Mouse (Mus musculus) forebrain, postnatal 0 days (tissue): ENCODE measurements around the gene Snd1. TPM values are rescaled to one million over a fixed set of nuclear protein-coding genes. Genes with fewer than 3 reads are reported as not detected.

Source experiments
- ATAC-seq: fragments of 200-750 bp; cut with Nextera tagmentation; 2 replicates; pipeline ENCODE4 v1.8.0; 2017; ENCODE audit warnings: mild to moderate bottlenecking, moderate library complexity
- DNase-seq: peaks from one replicate; pipeline ENCODE4 v3.0.0-alpha.2; 2015
- H3K27ac ChIP-seq: fragments of 300-500 bp; sonication (generic); 2 replicates; pipeline ENCODE4 v1.5.1; 2014; ENCODE audit warnings: low read depth, mild to moderate bottlenecking, antibody characterized with exemption, low read length, moderate library complexity, mixed read lengths
- H3K27me3 ChIP-seq: fragments of 300-500 bp; sonication (generic); 2 replicates; pipeline ENCODE4 v1.6.1; 2014; ENCODE audit warnings: mild to moderate bottlenecking, low read length, mixed read lengths; ENCODE audit not compliant: insufficient read depth
- H3K36me3 ChIP-seq: fragments of 300-500 bp; sonication (generic); 2 replicates; pipeline ENCODE4 v1.6.1; 2014; ENCODE audit warnings: mild to moderate bottlenecking, moderate library complexity; ENCODE audit not compliant: insufficient read depth
- H3K4me1 ChIP-seq: fragments of 300-500 bp; sonication (generic); 2 replicates; pipeline ENCODE4 v1.6.1; 2014; ENCODE audit warnings: antibody characterized with exemption; ENCODE audit not compliant: insufficient read depth
- H3K4me2 ChIP-seq: fragments of 300-500 bp; sonication (generic); 2 replicates; pipeline ENCODE4 v1.6.1; 2014; ENCODE audit warnings: low read depth, mild to moderate bottlenecking, moderate library complexity
- H3K4me3 ChIP-seq: fragments of 300-500 bp; sonication (generic); 2 replicates; pipeline ENCODE4 v1.5.1; 2014; ENCODE audit warnings: low read depth, low read length, mixed read lengths
- H3K9ac ChIP-seq: fragments of 300-500 bp; sonication (generic); 2 replicates; pipeline ENCODE4 v1.6.1; 2014; ENCODE audit warnings: mild to moderate bottlenecking
- H3K9me3 ChIP-seq: fragments of 300-500 bp; sonication (generic); 2 replicates; pipeline ENCODE4 v1.6.1; 2016; ENCODE audit warnings: low read length
- CTCF ChIP-seq: sonication (generic); IDR thresholded peaks from 2 replicates; pipeline ENCODE4 v1.5.1; 2016; ENCODE audit warnings: antibody characterized with exemption, control low read depth, low read depth
- WGBS: fragments of 180-500 bp; shearing (Covaris S2); extraction: QIAGEN DNeasy Blood & Tissue Kit; methylation state at CpG from one replicate; pipeline ENCODE4 v1.1.7; 2014; 5-methylcytosine and 5-hydroxymethylcytosine counted together
- polyA plus RNA-seq: library from polyadenylated mRNA; unstranded; fragments of >200 nt; fragmentation: Nextera tagmentation; extraction: Ambion mirVana; gene quantifications from 2 replicates; pipeline ENCODE4 v1.2.1, GENCODE M21; 2015
- total RNA-seq: library from RNA; depleted of rRNA; stranded (reverse); fragments of >200 nt; gene quantifications from 2 replicates; pipeline ENCODE4 v1.2.3, GENCODE M21; 2014

Snd1 gene
- total and polyA plus RNA-seq, 2 experiments from 2014 or later = 72.4 to 90.8 TPM

DNA sequence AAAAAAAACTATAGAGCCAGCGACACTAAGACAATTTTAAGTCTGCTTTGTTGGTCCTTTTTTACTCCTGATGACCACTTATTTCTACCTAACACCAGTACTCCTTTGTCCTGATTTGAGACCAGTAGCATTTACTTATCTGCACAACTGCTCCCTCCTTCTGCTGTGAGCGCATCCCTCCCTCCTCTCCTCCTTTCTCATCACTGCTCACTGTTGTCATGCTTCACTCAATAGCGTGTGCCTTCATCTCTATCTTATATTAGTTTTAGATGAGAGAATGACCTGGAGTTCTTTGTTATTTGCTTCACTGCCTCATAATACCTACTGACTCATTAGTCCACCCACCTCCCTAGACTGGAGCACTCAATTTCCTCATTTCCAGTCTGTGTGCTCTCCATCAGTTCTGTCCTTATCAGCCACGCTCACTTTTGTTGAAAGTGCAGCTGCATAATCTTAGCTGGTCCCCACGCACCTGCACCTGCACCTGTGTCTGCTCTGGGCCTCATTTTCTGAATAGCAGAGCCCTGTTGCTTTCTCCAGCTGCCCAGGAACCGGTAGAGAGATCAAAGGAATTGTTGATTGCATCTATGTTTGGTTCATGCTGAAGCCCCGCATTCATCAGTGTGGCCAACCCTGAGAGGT is 242.4 kb downstream of the Snd1 start:
- DNase-seq = no peak
- no peaks in the 10 kb centered on the region for H3K27me3 ChIP-seq
- no peak overlapping the region for H3K4me2 ChIP-seq
- no peaks in the 10 kb centered on the region for H3K9me3 ChIP-seq
- H3K4me1 ChIP-seq = no peaks in the 10 kb centered on the region
- H3K36me3 ChIP-seq = no peaks in the 10 kb centered on the region
- H3K4me3 ChIP-seq = no peak overlapping the region
- 42% methylated on average over 7 of the region's 7 CpGs for WGBS
- no peak overlapping the region for H3K9ac ChIP-seq
- ATAC-seq = peak; percentile 25; the same call in 1 of the 2 replicates
- TF ChIP-seq CTCF = no peak
- no peak overlapping the region for H3K27ac ChIP-seq

DNA sequence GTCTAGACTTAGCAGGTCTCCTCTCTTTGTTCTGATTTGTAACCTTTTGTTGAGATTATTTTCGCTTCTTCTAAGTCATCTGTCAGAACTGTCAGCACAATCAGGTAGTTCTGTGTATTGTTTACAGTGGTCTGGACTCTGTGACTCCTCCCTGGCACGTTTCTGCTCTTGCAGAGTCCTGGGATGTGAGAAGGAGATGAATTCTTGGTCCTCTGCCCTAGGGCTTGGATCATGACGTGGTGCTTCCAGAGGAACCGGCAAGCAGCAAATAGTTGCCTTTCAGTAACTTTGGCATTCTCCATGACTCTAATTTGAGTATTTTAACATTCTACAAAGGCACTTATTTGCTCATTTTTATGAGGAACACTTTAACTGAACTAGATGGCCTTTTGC is 242.9 kb downstream of the Snd1 start:
- no peaks in the 10 kb centered on the region for H3K9me3 ChIP-seq
- TF ChIP-seq CTCF = no peak
- H3K4me2 ChIP-seq = no peak overlapping the region
- no peaks in the 10 kb centered on the region for H3K27me3 ChIP-seq
- no peaks in the 10 kb centered on the region for H3K4me1 ChIP-seq
- no peak overlapping the region for H3K27ac ChIP-seq
- H3K9ac ChIP-seq = no peak overlapping the region
- DNase-seq = no peak
- 31% methylated on average over 4 of the region's 4 CpGs for WGBS
- ATAC-seq = peak; percentile 20; the same call in 1 of the 2 replicates
- H3K4me3 ChIP-seq = no peak overlapping the region
- no peaks in the 10 kb centered on the region for H3K36me3 ChIP-seq

DNA sequence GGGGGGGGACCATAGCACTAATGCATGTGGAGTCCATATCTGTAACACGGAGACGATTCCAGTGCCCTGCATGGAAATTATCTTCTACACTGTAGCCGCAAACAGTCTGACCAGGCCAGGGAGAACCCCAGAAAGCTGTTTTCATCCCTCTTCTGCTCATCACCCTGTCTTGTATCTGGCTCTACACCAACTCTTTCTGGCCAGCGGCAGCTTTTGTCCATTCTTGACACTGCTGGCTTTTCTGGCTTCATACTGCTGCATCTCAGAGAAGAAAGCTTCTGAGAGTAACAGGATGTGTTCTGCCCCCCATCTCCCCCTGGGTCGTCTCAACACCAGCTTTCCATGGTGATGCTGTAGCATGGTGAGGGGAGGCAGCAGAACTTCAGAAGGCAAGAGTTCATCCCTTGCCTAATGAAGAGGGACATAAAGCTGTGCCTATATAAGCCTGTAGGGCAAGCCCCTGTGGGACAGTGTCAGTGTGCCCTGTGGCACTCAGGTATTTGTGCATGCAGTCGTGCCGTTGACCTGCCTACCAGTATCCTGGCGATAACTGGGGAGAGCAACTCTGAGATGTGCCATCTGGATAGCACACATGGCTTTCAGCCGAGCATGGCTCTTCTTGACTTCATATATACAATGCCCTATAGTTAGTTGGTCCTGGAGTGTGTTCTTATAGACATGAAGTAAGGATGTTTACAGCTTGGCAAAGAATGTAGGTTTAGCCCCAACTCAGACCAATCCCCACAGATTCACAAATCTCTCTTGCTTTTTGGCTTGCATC is 245.6 kb downstream of the Snd1 start:
- Histone ChIP-seq H3K4me3 (no peak overlapping the region), H3K27me3 (no peaks in the 10 kb centered on the region), H3K27ac (no peak overlapping the region), H3K9me3 (no peaks in the 10 kb centered on the region), H3K9ac (no peak overlapping the region), H3K4me1 (no peaks in the 10 kb centered on the region), H3K4me2 (no peak overlapping the region), H3K36me3 (no peaks in the 10 kb centered on the region)
- no peak for ATAC-seq
- 91% methylated on average over 9 of the region's 9 CpGs for WGBS
- no peak for DNase-seq
- no peak for TF ChIP-seq CTCF

DNA sequence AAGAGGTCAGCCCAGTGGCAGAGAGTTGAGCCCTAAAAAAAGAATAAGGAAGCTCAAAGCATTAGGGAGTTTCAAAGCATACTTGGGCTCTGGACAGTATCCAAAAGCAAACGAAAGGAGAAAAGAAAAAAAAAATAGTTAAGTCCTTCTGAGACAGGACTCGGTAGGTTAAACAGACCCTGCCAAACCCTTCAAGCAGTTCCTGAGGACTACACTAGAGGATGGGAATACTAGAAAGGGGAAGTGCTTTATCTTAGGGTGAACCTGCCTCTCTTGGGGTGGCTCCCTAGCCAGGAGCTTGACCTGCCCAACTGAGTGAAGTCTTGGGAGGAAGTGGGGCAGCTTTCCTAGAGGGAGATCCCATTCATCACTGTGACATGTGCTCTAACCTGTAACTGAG is 248.1 kb downstream of the Snd1 start:
- no peak overlapping the region for H3K9ac ChIP-seq
- WGBS = 26% methylated on average over 2 of the region's 2 CpGs
- H3K4me3 ChIP-seq = no peak overlapping the region
- no peak overlapping the region for H3K4me2 ChIP-seq
- H3K4me1 ChIP-seq = no peaks in the 10 kb centered on the region
- no peak for TF ChIP-seq CTCF
- ATAC-seq = no peak
- no peak for DNase-seq
- no peaks in the 10 kb centered on the region for H3K9me3 ChIP-seq
- H3K27ac ChIP-seq = no peak overlapping the region
- no peaks in the 10 kb centered on the region for H3K27me3 ChIP-seq
- H3K36me3 ChIP-seq = no peaks in the 10 kb centered on the region

DNA sequence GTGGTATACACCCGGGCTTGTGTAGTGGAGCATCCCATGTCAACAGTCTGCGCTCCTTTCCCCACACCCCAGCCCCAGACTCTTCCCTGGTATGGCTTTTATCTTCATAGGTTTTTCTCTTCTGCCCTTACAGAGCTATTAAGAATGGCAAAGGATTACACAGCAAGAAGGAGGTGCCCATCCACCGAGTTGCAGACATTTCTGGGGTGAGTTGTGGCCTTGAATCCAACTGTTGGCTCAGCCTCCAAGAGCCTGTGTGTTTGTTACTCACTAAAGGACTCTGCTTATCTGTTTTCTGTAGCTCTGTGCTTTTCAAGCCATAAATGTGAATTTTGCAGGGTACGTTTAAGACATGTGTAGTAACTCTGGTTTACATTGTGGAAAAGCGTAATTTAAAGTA is 249.8 kb downstream of the Snd1 start:
- WGBS = 56% methylated on average over 5 of the region's 5 CpGs

DNA sequence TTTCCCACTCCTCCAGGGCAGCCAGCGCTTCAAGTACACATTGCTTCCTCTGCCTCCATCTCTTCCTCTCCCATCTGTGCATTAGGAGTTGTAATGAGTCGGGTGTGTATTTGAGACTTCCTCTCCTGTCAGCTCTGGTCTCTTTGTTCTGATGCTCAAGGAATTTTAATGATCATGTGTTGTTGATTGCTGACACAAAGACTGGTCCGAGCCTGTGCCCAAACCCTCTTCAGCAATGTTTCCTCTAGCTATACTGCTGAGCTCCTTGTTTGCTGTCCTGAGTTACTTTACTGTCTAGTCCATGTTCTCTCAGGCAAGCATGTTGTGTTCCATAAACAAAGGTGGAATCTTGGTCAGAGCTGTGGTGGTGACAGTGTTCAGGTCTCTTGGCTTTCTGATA is 254.3 kb downstream of the Snd1 start:
- Histone ChIP-seq H3K27me3 (no peaks in the 10 kb centered on the region), H3K4me2 (no peak overlapping the region), H3K9ac (no peak overlapping the region), H3K4me1 (no peaks in the 10 kb centered on the region), H3K36me3 (no peaks in the 10 kb centered on the region), H3K27ac (no peak overlapping the region), H3K9me3 (no peaks in the 10 kb centered on the region), H3K4me3 (no peak overlapping the region)
- 13% methylated on average over 3 of the region's 3 CpGs for WGBS
- ATAC-seq (no peak; the same call in 1 of the 2 replicates), DNase-seq (no peak)
- TF ChIP-seq CTCF = no peak

More for the DNA sequence above, 249.8 kb downstream of the Snd1 start:
- DNase-seq (no peak), ATAC-seq (no peak)
- no peak for TF ChIP-seq CTCF
- H3K36me3 ChIP-seq = no peaks in the 10 kb centered on the region
- no peak overlapping the region for H3K9ac ChIP-seq
- H3K4me3 ChIP-seq = no peak overlapping the region
- H3K27ac ChIP-seq = no peak overlapping the region
- no peaks in the 10 kb centered on the region for H3K9me3 ChIP-seq
- H3K4me1 ChIP-seq = no peaks in the 10 kb centered on the region
- H3K4me2 ChIP-seq = no peak overlapping the region
- no peaks in the 10 kb centered on the region for H3K27me3 ChIP-seq

DNA sequence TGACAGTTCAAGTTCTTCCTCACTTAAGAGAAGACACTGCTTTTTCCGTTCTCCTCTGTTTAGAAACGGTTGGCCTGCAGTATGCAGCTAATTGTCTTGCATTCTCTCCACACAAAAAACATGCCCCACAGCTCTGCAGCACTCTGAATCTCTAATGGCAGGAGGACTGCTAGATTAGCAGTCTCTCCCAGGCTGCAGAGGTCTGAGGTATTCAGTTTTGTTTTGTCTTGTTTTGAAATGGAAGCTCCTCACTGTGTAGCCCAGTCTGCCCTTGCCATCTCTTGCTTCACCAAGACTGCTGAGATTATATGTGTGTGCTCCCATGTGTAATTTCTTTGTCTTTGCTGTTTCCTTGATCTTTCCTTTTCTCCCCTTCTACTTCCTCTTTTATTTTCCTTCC is 254.7 kb downstream of the Snd1 start:
- peak; percentile 23; the same call in 1 of the 2 replicates for ATAC-seq
- Histone ChIP-seq H3K27me3 (no peaks in the 10 kb centered on the region), H3K9ac (no peak overlapping the region), H3K27ac (no peak overlapping the region), H3K36me3 (no peaks in the 10 kb centered on the region), H3K9me3 (no peaks in the 10 kb centered on the region), H3K4me2 (no peak overlapping the region), H3K4me3 (no peak overlapping the region), H3K4me1 (no peaks in the 10 kb centered on the region)
- no peak for TF ChIP-seq CTCF
- 8% methylated on average over 2 of the region's 2 CpGs for WGBS
- no peak for DNase-seq
